ENCODE assay signal across 8 mouse cellular contexts in the genomic region with DNA sequence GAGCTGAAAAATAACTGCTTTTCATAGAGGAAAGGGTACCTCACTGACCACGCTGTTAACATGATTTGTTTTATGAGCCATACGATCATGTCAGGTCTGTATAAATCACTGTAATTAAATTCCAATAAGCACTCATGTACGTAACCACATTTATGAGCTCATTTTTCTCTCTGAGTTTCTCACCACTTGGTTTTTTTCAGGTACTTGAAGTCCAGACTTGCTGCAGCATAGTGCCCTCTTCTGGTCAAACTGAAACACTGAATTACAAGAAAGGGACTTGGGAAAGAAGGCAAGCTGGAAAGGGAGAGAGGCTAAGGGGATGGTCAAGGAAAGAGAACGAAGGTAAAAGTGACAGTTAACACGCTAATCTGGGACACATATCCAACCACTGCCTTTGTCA.
A peak's percentile ranks its signal among the peaks of the same experiment; 100 is the strongest.
DNase-seq lines count a peak whose midpoint lies in the region; ATAC-seq and TF ChIP-seq lines count a peak whose summit lies in the region.

No protein-coding gene starts in this region.

- no peak overlapping the region for H3K4me3 ChIP-seq in gastrocnemius, adult 2 months
- H3K4me3 ChIP-seq in neural tube, embryonic 12.5 days, result no peak overlapping the region

- H3K27ac ChIP-seq in gastrocnemius, adult 2 months, result no peak overlapping the region
- no peak overlapping the region for H3K27ac ChIP-seq in neural tube, embryonic 12.5 days

- H3K4me2 ChIP-seq in neural tube, embryonic 12.5 days (replicated peaks), result no peak overlapping the region

- H3K27me3 ChIP-seq in neural tube, embryonic 12.5 days (replicated peaks), result no peaks in the 10 kb centered on the region

- DNase-seq in gastrocnemius, adult 2 months, result no peak
- no peak for DNase-seq in gastrocnemius, postnatal 14 days
- DNase-seq in 416B (ENCODE audit: low read depth) (peak; percentile 79), ZHBTc4 (ENCODE audit: low read depth, low spot score) (peak; percentile 70)
- DNase-seq in heart, postnatal 4 days, result peak; percentile 34
- peak; percentile 32 to 64 for DNase-seq in left cerebral cortex, postnatal 25 days (ENCODE audit: low spot score in 2 of 2)
- DNase-seq in gastrocnemius, postnatal 10 days, result no peak

- no peaks in the 10 kb centered on the region for H3K9me3 ChIP-seq in neural tube, embryonic 12.5 days

- no peak overlapping the region for H3K9ac ChIP-seq in neural tube, embryonic 12.5 days

- intact Hi-C loops in gastrocnemius, adult 2 months (cut with DNase I), result loop anchor here (2.0 to 10.0 kb wide), 3 partner anchors 196 to 526 kb away; no protein-coding TSS in a partner anchor
- intact Hi-C loops in gastrocnemius, postnatal 14 days (cut with DNase I; ENCODE audit: low total_unique reads), result loop anchor here (5.0 to 10.0 kb wide), 2 partner anchors 296 to 524 kb away; a partner anchor contains a TSS
- intact Hi-C loops in left cerebral cortex, postnatal 25 days (cut with DNase I), result loop anchor here (1.0 to 10.0 kb wide), 3 partner anchors 298 to 606 kb away; no protein-coding TSS in a partner anchor

- ATAC-seq in neural tube, embryonic 12.5 days (ENCODE audit: low FRiP score, low read depth), result peak; percentile 85

- no peaks in the 10 kb centered on the region for H3K36me3 ChIP-seq in neural tube, embryonic 12.5 days

- peak; percentile 88 for TF ChIP-seq CTCF in gastrocnemius, adult 2 months (IDR thresholded peaks at IDR 0.05)

- no peaks in the 10 kb centered on the region for H3K4me1 ChIP-seq in neural tube, embryonic 12.5 days

- WGBS in neural tube, embryonic 12.5 days, result 20% methylated on average over 5 of the region's 5 CpGs

Comparison
In these comparisons a context has a peak if more than half of its experiments do, and no peak if none do; other contexts are left out.
1. DNase-seq: peak in 416B (single experiment), ZHBTc4 (single experiment), heart, postnatal 4 days (single experiment) and left cerebral cortex, postnatal 25 days (2 of 2); none in gastrocnemius, adult 2 months (single experiment), gastrocnemius, postnatal 14 days (single experiment) and gastrocnemius, postnatal 10 days (single experiment).